Mouse (Mus musculus): ENCODE data around the gene Vmp1. TPM values are rescaled to one million over a fixed set of nuclear protein-coding genes. Genes with fewer than 3 reads are reported as not detected.
A peak's percentile ranks its signal among the peaks of the same experiment; 100 is the strongest.

Vmp1 gene
- total and polyA plus RNA-seq, 2 experiments from 2014 or later: 45.3 to 136 TPM

DNA sequence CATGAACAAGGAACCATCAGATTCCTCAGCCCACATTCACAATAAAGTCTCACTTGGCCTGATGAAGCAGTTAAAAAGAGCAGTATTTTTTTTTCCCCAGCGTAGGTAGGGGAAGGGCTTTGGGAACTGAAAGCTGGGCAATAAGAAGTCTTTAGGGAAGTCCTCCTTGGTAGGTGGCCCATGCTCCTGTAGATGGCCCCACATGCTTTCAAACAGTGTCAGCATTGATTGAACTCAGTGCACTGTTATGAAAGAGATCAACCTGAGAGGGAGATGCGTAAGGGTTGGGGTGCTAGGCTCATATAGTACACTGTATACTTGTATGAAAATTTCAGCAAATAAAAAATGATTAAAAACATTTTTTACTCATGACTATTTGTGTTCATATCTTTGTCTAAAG is 8.3 kb upstream of the Vmp1 start:
- TF ChIP-seq CTCF (IDR thresholded peaks at IDR 0.05): no peak
- peaks cover 40% of the 10 kb centered on the region for H3K36me3 ChIP-seq (ENCODE audit: insufficient read depth, low read length)

DNA sequence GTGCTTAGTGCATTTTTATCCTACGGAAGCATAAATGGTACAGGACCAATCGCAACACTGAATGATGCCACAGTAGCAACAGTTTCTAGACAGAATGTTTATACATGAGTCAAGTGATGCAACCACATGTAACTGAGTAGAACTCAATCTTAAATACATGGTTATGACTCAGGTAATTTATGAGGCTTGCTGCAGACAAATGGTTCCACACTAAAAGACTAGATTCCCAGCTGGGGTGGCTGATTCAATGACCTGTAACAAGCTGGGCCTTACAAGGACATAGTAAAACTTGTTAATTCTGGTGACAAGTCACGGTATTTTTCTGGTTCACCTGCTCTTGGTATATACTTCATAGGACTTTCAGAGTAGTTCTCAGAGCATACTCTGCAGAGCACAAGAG is 7.8 kb upstream of the Vmp1 start:
- no peaks in the 10 kb centered on the region for H3K9me3 ChIP-seq (ENCODE audit: low read length)
- DNase-seq (ENCODE audit: low spot score) (no peak), ATAC-seq (ENCODE audit: low FRiP score) (no peak)
- H3K27ac ChIP-seq (ENCODE audit: low read depth, low read length): no peak overlapping the region
- H3K4me1 ChIP-seq (ENCODE audit: insufficient read depth, low read length): no peaks in the 10 kb centered on the region
- TF ChIP-seq CTCF (IDR thresholded peaks at IDR 0.05): no peak
- no peak overlapping the region for H3K9ac ChIP-seq (replicated peaks; ENCODE audit: low read length, poor library complexity, severe bottlenecking)
- peaks cover 37% of the 10 kb centered on the region; the same call in 1 of the 2 replicates for H3K36me3 ChIP-seq (ENCODE audit: insufficient read depth, low read length)
- no peaks in the 10 kb centered on the region for H3K27me3 ChIP-seq (ENCODE audit: insufficient read depth, low read length)
- WGBS: 98% methylated on average over 3 of the region's 3 CpGs
- H3K4me3 ChIP-seq (ENCODE audit: low read depth, low read length): no peak overlapping the region
- no peak overlapping the region for H3K4me2 ChIP-seq (ENCODE audit: low read depth, low read length, poor library complexity, severe bottlenecking)

More for the DNA sequence above, 8.3 kb upstream of the Vmp1 start:
- no peaks in the 10 kb centered on the region for H3K27me3 ChIP-seq (ENCODE audit: insufficient read depth, low read length)
- H3K9ac ChIP-seq (replicated peaks; ENCODE audit: low read length, poor library complexity, severe bottlenecking): no peak overlapping the region
- no peaks in the 10 kb centered on the region for H3K9me3 ChIP-seq (ENCODE audit: low read length)
- DNase-seq (ENCODE audit: low spot score) (no peak), ATAC-seq (ENCODE audit: low FRiP score) (no peak)
- no peak overlapping the region for H3K4me2 ChIP-seq (ENCODE audit: low read depth, low read length, poor library complexity, severe bottlenecking)
- no peak overlapping the region for H3K27ac ChIP-seq (ENCODE audit: low read depth, low read length)
- 96% methylated on average over 2 of the region's 2 CpGs for WGBS
- H3K4me1 ChIP-seq (ENCODE audit: insufficient read depth, low read length): no peaks in the 10 kb centered on the region
- H3K4me3 ChIP-seq (ENCODE audit: low read depth, low read length): no peak overlapping the region

DNA sequence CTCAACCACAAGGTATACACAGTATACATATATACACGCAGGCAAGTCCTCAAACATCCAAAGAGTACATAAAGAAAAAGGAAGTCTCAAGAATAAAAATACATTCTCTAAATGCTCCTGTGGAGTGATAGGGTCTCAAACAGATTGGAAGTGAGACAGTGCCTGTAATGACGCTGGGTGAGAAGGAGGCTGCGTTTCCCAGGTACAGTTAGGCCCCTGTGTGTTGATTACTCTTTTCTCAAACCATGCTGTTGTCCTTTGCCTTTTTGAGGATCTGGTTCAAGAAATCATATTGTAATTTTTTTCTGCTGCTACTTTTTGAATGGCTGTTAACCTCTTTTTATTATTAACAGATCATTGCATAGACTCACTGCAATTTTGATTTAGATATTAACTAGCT is 6.7 kb upstream of the Vmp1 start:
- 97% methylated on average over 3 of the region's 3 CpGs for WGBS
- no peak for ATAC-seq (ENCODE audit: low FRiP score)
- peaks cover 30% of the 10 kb centered on the region; the same call in 1 of the 2 replicates for H3K36me3 ChIP-seq (ENCODE audit: insufficient read depth, low read length)

DNA sequence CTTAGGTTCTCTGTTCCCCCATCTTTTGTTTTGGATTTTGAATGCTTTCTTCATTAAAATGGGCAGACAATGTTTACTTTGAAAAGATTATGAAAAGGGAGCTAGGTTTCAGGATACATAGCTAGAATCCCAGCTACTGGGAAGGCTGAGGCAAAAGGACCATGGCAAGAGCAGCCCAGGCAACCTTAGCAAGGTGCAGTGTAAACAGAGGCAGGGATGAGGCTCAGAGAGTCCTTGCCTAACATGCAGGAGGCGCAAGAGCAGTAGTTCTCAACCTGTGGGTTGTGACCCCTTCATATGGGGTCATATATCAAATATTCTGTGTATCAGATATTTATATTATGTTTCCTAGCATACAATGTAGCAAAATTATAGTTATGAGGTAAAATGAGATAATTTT is 1.7 kb upstream of the Vmp1 start:
- DNase-seq (ENCODE audit: low spot score) (no peak), ATAC-seq (ENCODE audit: low FRiP score) (no peak)
- no peak overlapping the region for H3K9ac ChIP-seq (replicated peaks; ENCODE audit: low read length, poor library complexity, severe bottlenecking)
- H3K4me2 ChIP-seq (ENCODE audit: low read depth, low read length, poor library complexity, severe bottlenecking): no peak overlapping the region
- no peak overlapping the region for H3K27ac ChIP-seq (ENCODE audit: low read depth, low read length)
- no peak overlapping the region for H3K4me3 ChIP-seq (ENCODE audit: low read depth, low read length)
- no peak for TF ChIP-seq CTCF (IDR thresholded peaks at IDR 0.05)
- peaks cover 10% of the 10 kb centered on the region for H3K4me1 ChIP-seq (ENCODE audit: insufficient read depth, low read length)
- peaks cover 9% of the 10 kb centered on the region; the same call in 1 of the 2 replicates for H3K36me3 ChIP-seq (ENCODE audit: insufficient read depth, low read length)
- no peaks in the 10 kb centered on the region for H3K27me3 ChIP-seq (ENCODE audit: insufficient read depth, low read length)
- WGBS: 100% methylated on average over 1 of the region's 1 CpGs
- no peaks in the 10 kb centered on the region for H3K9me3 ChIP-seq (ENCODE audit: low read length)

More for the DNA sequence above, 6.7 kb upstream of the Vmp1 start:
- no peak overlapping the region for H3K4me2 ChIP-seq (ENCODE audit: low read depth, low read length, poor library complexity, severe bottlenecking)
- H3K4me1 ChIP-seq (ENCODE audit: insufficient read depth, low read length): no peaks in the 10 kb centered on the region
- H3K27ac ChIP-seq (ENCODE audit: low read depth, low read length): no peak overlapping the region
- TF ChIP-seq CTCF (IDR thresholded peaks at IDR 0.05): no peak
- H3K9me3 ChIP-seq (ENCODE audit: low read length): no peaks in the 10 kb centered on the region
- no peak overlapping the region for H3K9ac ChIP-seq (replicated peaks; ENCODE audit: low read length, poor library complexity, severe bottlenecking)
- H3K4me3 ChIP-seq (ENCODE audit: low read depth, low read length): no peak overlapping the region
- H3K27me3 ChIP-seq (ENCODE audit: insufficient read depth, low read length): no peaks in the 10 kb centered on the region
- DNase-seq (ENCODE audit: low spot score): no peak

DNA sequence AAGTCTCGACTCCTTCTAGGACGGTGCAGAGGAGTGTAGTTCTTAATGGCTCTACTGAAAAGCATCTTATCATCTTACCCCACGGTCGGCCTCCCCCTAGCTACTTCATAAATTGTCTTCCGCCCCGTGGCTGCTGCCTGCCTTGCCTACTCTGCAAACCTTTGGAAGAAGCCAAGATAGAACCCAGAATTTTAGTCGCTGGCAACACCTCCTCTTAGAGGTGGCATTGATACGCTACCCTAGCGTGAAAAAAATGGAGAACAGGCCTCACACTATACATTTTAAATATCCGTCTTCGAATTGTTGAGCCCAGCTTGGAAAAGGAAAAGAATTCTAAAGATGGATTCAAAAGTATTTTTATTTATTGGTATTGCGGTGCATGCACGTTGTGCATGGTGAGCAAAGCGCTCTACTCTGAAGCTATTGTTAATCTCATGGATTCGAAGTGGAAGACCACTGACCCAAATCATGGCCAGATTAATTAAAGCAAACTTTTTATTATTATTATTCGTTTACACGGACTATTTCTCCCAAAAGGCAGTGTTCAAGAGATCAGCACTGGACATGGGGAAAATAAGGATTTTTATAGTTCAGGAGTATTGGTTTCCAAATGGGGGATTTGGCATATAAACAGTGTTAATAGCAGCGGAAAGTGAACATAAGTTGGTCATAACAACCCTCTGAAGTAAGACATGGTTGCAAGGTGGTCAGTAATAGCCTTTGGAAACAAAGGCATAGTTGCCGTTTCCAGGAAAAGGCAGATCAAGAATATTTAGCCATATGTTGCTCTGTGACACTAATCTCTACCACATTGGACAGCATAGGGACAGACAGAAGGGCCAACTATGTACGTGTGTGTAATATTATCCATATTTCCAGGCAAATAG is 733 bp upstream of the Vmp1 start:
- Histone ChIP-seq H3K36me3 (ENCODE audit: insufficient read depth, low read length) (no peaks in the 10 kb centered on the region), H3K27me3 (ENCODE audit: insufficient read depth, low read length) (no peaks in the 10 kb centered on the region), H3K4me2 (ENCODE audit: low read depth, low read length, poor library complexity, severe bottlenecking) (peak overlapping the region; percentile 57), H3K9ac (replicated peaks; ENCODE audit: low read length, poor library complexity, severe bottlenecking) (peak overlapping the region; percentile 89), H3K27ac (ENCODE audit: low read depth, low read length) (peak overlapping the region; percentile 79), H3K4me1 (ENCODE audit: insufficient read depth, low read length) (peaks cover 10% of the 10 kb centered on the region), H3K9me3 (ENCODE audit: low read length) (no peaks in the 10 kb centered on the region), H3K4me3 (ENCODE audit: low read depth, low read length) (peak overlapping the region; percentile 92)
- TF ChIP-seq CTCF (IDR thresholded peaks at IDR 0.05): peak; percentile 16; the same call in 1 of the 2 replicates
- DNase-seq (ENCODE audit: low spot score) (no peak), ATAC-seq (ENCODE audit: low FRiP score) (no peak)
- WGBS: 8% methylated on average over 20 of the region's 20 CpGs

DNA sequence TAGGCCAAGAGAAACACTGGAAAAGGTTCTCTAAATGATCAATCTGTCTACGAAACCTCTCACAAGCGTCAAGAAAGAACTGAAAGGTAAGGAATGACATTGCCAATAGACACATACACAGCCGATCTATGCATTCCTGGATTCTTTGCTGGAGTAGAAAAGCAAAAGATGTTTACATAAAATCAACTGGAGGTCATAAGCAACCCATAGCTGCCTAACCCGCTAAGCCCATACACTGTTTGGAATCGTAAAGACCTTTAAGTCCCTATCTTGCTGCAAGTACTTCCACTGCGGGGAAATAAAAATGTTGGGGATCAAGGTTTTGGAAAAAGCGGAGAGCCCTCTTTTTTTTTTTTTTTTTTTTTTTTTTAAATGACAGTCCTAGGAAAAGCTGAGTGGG is 775 bp downstream of the Vmp1 start:
- Histone ChIP-seq H3K27ac (ENCODE audit: low read depth, low read length) (no peak overlapping the region; the same call in 1 of the 2 replicates), H3K36me3 (ENCODE audit: insufficient read depth, low read length) (no peaks in the 10 kb centered on the region), H3K4me1 (ENCODE audit: insufficient read depth, low read length) (peaks cover 10% of the 10 kb centered on the region), H3K9me3 (ENCODE audit: low read length) (no peaks in the 10 kb centered on the region), H3K27me3 (ENCODE audit: insufficient read depth, low read length) (no peaks in the 10 kb centered on the region), H3K4me2 (ENCODE audit: low read depth, low read length, poor library complexity, severe bottlenecking) (peak overlapping the region; percentile 79), H3K4me3 (ENCODE audit: low read depth, low read length) (peak overlapping the region; percentile 92), H3K9ac (replicated peaks; ENCODE audit: low read length, poor library complexity, severe bottlenecking) (peak overlapping the region; percentile 89)
- ATAC-seq (ENCODE audit: low FRiP score): no peak
- no peak for DNase-seq (ENCODE audit: low spot score)
- TF ChIP-seq CTCF (IDR thresholded peaks at IDR 0.05): no peak
- WGBS: 36% methylated on average over 7 of the region's 7 CpGs

All from midbrain, postnatal 0 days (tissue).